Mouse (Mus musculus) adrenal gland, postnatal 10 days (tissue): ENCODE measurements around the gene Mef2b. TPM values are rescaled to one million over a fixed set of nuclear protein-coding genes. Genes with fewer than 3 reads are reported as not detected.

ENCODE experiments used
- microRNA-seq: library from miRNA; unstranded; fragments of <30 nt; microRNA quantifications from one replicate; pipeline ENCODE4 v1.2.0, GENCODE M21; 2021
- total RNA-seq, 2 experiments: library from RNA; stranded (reverse); gene quantifications; 2 replicates each; pipeline ENCODE4 v1.2.3; 2021

The Mef2b gene
- total RNA-seq, 2 experiments from 2014 or later: 0.36 to 0.54 TPM

Small RNA genes within 50 kb of the gene (microRNA-seq; reads per million reads assigned to microRNA genes)
- gene Mir7066: not detected

Other genes starting within 250 kb of the Mef2b start
- under 1 TPM; 0.79 to 0.84 TPM for gene Tssk6, start 237.5 kb upstream of the Mef2b start, total RNA-seq
- gene Ndufa13, start 237.2 kb upstream of the Mef2b start, total RNA-seq: 100 to 1,000 TPM; 237 to 261 TPM
- 1 to 10 TPM; 5.5 TPM for gene Yjefn3, start 237.0 kb upstream of the Mef2b start, total RNA-seq
- 10 to 100 TPM; 84.4 to 90.0 TPM for gene Gatad2a, start 143.3 kb upstream of the Mef2b start, total RNA-seq
- gene Mau2, start 97.0 kb upstream of the Mef2b start, total RNA-seq: 10 to 100 TPM; 53.8 to 56.2 TPM
- gene Sugp1, start 96.9 kb upstream of the Mef2b start, total RNA-seq: 10 to 100 TPM; 24.1 to 29.7 TPM
- gene Tm6sf2, start 66.8 kb upstream of the Mef2b start, total RNA-seq: 1 to 10 TPM; 4.3 to 9.3 TPM
- under 1 TPM; 0.24 to 0.36 TPM for gene Hapln4, start 56.3 kb upstream of the Mef2b start, total RNA-seq
- 1 to 10 TPM in 1 of 2 experiments, under 1 TPM in 1; 0.81 to 1.2 TPM for gene Ncan, start 18.8 kb upstream of the Mef2b start, total RNA-seq
- gene Nr2c2ap, start 8.4 kb upstream of the Mef2b start, total RNA-seq: 10 to 100 TPM; 15.7 to 16.1 TPM
- 10 to 100 TPM; 18.0 to 23.9 TPM for gene Rfxank, start 557 bp upstream of the Mef2b start, total RNA-seq
- 10 to 100 TPM; 45.0 to 48.5 TPM for gene Borcs8, start 212 bp upstream of the Mef2b start, total RNA-seq
- 10 to 100 TPM; 43.1 to 47.0 TPM for gene Tmem161a, start 32.6 kb downstream of the Mef2b start, total RNA-seq
- gene Slc25a42, start 72.6 kb downstream of the Mef2b start, total RNA-seq: 100 to 1,000 TPM; 124 to 184 TPM
- gene Sugp2, start 94.5 kb downstream of the Mef2b start, total RNA-seq: 10 to 100 TPM; 28.9 to 48.5 TPM
- 10 to 100 TPM; 11.2 to 13.2 TPM for gene Armc6, start 94.8 kb downstream of the Mef2b start, total RNA-seq
- 10 to 100 TPM; 23.8 to 33.3 TPM for gene Homer3, start 143.1 kb downstream of the Mef2b start, total RNA-seq
- gene Ddx49, start 162.8 kb downstream of the Mef2b start, total RNA-seq: 10 to 100 TPM; 63.4 to 67.7 TPM
- gene Cope, start 162.8 kb downstream of the Mef2b start, total RNA-seq: 100 to 1,000 TPM; 203 to 216 TPM
- 1 to 10 TPM; 2.3 to 3.7 TPM for gene Cers1, start 176.1 kb downstream of the Mef2b start, total RNA-seq
- gene Gdf1, start 190.1 kb downstream of the Mef2b start, total RNA-seq: 1 to 10 TPM in 1 of 2 experiments, under 1 TPM in 1; 0.88 to 1.2 TPM
- gene Upf1, start 213.6 kb downstream of the Mef2b start, total RNA-seq: 10 to 100 TPM; 49.1 to 51.4 TPM
- gene Comp, start 233.8 kb downstream of the Mef2b start, total RNA-seq: 1 to 10 TPM in 1 of 2 experiments, under 1 TPM in 1; 0.97 to 2.0 TPM